Mouse (Mus musculus) stomach, postnatal 0 days (tissue): ENCODE measurements at regions not wholly inside any gene's neighbourhood (a gene's known extent, or its start where the extent isn't known, plus 50 kb on each side); places are given as distances from the start of the nearest gene placed in this dataset.

Experiments
- CTCF ChIP-seq: IDR thresholded peaks from 2 replicates; pipeline ENCODE4 v1.5.1; 2016; ENCODE audit warnings: antibody characterized with exemption, low read depth, mild to moderate bottlenecking, moderate library complexity
- EP300 ChIP-seq: optimal IDR thresholded peaks from 2 replicates; pipeline ENCODE3; 2016; ENCODE audit warnings: antibody characterized with exemption

DNA sequence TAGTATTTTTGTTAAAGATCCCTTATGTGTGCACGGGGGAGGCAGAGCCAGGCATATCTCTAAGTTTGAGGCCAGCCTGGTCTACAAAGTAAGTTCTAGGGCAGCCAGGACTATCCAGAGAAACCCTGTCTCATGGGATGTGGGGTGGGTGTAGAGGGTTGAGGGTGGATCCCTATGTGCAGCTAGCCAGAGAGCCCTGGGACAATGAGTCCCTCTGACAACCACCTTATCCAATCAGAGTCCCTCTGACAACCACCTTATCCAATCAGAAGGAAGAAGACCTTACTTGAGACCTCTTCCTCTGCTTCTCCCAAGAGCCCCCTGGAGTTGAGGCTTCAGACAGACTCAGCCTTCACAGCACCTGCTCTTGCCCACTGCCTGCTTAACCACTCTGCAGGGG, 56.6 kb upstream of the Zmiz1 start:
- TF ChIP-seq EP300 (no peak), CTCF (no peak)
